Mouse (Mus musculus) heart, embryonic 16.5 days (tissue): ENCODE data around the gene Echs1. TPM values are rescaled to one million over a fixed set of nuclear protein-coding genes. Genes with fewer than 3 reads are reported as not detected.

Source experiments
- ATAC-seq: fragments of 200-750 bp; cut with Nextera tagmentation; replicated peaks from 2 replicates; pipeline ENCODE4 v1.8.0; 2017; ENCODE audit warnings: moderate number of reproducible peaks; ENCODE audit not compliant: insufficient read depth, low FRiP score; ENCODE audit errors: extremely low read depth
- H3K27ac ChIP-seq: fragments of 300-500 bp; sonication (generic); 2 replicates; pipeline ENCODE4 v1.5.1; 2014; ENCODE audit warnings: mild to moderate bottlenecking, low read length, control low read depth, moderate library complexity
- H3K27me3 ChIP-seq: fragments of 300-500 bp; sonication (generic); 2 replicates; pipeline ENCODE4 v1.6.1; 2014; ENCODE audit warnings: low read length, mixed read lengths; ENCODE audit not compliant: control insufficient read depth, insufficient read depth
- H3K36me3 ChIP-seq: fragments of 300-500 bp; sonication (generic); 2 replicates; pipeline ENCODE4 v1.6.1; 2014; ENCODE audit not compliant: control insufficient read depth, insufficient read depth
- H3K4me1 ChIP-seq: fragments of 300-500 bp; sonication (generic); 2 replicates; pipeline ENCODE4 v1.6.1; 2014; ENCODE audit warnings: low read length, mixed read lengths; ENCODE audit not compliant: control insufficient read depth, insufficient read depth
- H3K4me2 ChIP-seq: fragments of 300-500 bp; sonication (generic); 2 replicates; pipeline ENCODE4 v1.6.1; 2014; ENCODE audit warnings: low read depth, mild to moderate bottlenecking, control low read depth, low read length
- H3K4me3 ChIP-seq: fragments of 300-500 bp; sonication (generic); 2 replicates; pipeline ENCODE4 v1.5.1; 2014; ENCODE audit warnings: mild to moderate bottlenecking, control low read depth, low read length
- H3K9ac ChIP-seq: fragments of 300-500 bp; sonication (generic); 2 replicates; pipeline ENCODE4 v1.6.1; 2014; ENCODE audit warnings: low read length, control low read depth
- H3K9me3 ChIP-seq: fragments of 300-500 bp; sonication (generic); replicated peaks from 2 replicates; pipeline ENCODE4 v1.6.1; 2016; ENCODE audit warnings: low read length; ENCODE audit not compliant: control insufficient read depth
- WGBS: fragments of 180-500 bp; shearing (Covaris S2); extraction: QIAGEN DNeasy Blood & Tissue Kit; methylation state at CpG from one replicate; pipeline ENCODE4 v1.1.7; 2014; 5-methylcytosine and 5-hydroxymethylcytosine counted together
- polyA plus RNA-seq: library from polyadenylated mRNA; unstranded; fragments of >200 nt; fragmentation: Nextera tagmentation; extraction: Ambion mirVana; gene quantifications from 2 replicates; pipeline ENCODE4 v1.2.1, GENCODE M21; 2015

Gene Echs1
- polyA plus RNA-seq, 1 experiment from 2014 or later: 266 TPM

- no peak overlapping the region for H3K4me3 ChIP-seq
- H3K27ac ChIP-seq: no peak overlapping the region
- WGBS: 80% methylated on average over 1 of the region's 1 CpGs
- H3K4me2 ChIP-seq: no peak overlapping the region
- no peak for ATAC-seq
- H3K27me3 ChIP-seq: no peaks in the 10 kb centered on the region
- H3K36me3 ChIP-seq: no peaks in the 10 kb centered on the region
- H3K9me3 ChIP-seq: no peaks in the 10 kb centered on the region
- peaks cover 5% of the 10 kb centered on the region for H3K4me1 ChIP-seq
- H3K9ac ChIP-seq: no peak overlapping the region
Observed at GRCm38 (mm10) chr7:140124382-140124781, 8.1 kb upstream of the Echs1 start.

- WGBS: 20% methylated on average over 4 of the region's 4 CpGs
Observed at GRCm38 (mm10) chr7:140122765-140123164, 6.5 kb upstream of the Echs1 start.

GRCm38 (mm10) chr7:140121338-140121910 is 5.1 kb upstream of the Echs1 start:
- Histone ChIP-seq H3K9me3 (no peaks in the 10 kb centered on the region), H3K4me3 (no peak overlapping the region), H3K27ac (no peak overlapping the region), H3K9ac (no peak overlapping the region), H3K4me2 (no peak overlapping the region), H3K36me3 (no peaks in the 10 kb centered on the region), H3K27me3 (no peaks in the 10 kb centered on the region), H3K4me1 (peaks cover 4% of the 10 kb centered on the region; the same call in 1 of the 2 replicates)
- 58% methylated on average over 11 of the region's 13 CpGs for WGBS
- no peak for ATAC-seq

More at GRCm38 (mm10) chr7:140122765-140123164, 6.5 kb upstream of the Echs1 start:
- no peak overlapping the region for H3K4me3 ChIP-seq
- H3K4me2 ChIP-seq: no peak overlapping the region
- H3K27ac ChIP-seq: no peak overlapping the region
- H3K27me3 ChIP-seq: no peaks in the 10 kb centered on the region
- no peak for ATAC-seq
- H3K9me3 ChIP-seq: no peaks in the 10 kb centered on the region
- no peaks in the 10 kb centered on the region for H3K36me3 ChIP-seq
- H3K4me1 ChIP-seq: peaks cover 5% of the 10 kb centered on the region
- H3K9ac ChIP-seq: no peak overlapping the region

GRCm38 (mm10) chr7:140120484-140120883 is 4.2 kb upstream of the Echs1 start:
- H3K9me3 ChIP-seq: no peaks in the 10 kb centered on the region
- H3K4me2 ChIP-seq: no peak overlapping the region
- ATAC-seq: no peak
- H3K9ac ChIP-seq: no peak overlapping the region
- H3K4me1 ChIP-seq: 0 out of 2 replicates have a peak, but pooled peaks cover under 1% of the 10 kb centered on the region
- H3K27ac ChIP-seq: no peak overlapping the region
- no peaks in the 10 kb centered on the region for H3K27me3 ChIP-seq
- no peaks in the 10 kb centered on the region for H3K36me3 ChIP-seq
- 84% methylated on average over 2 of the region's 2 CpGs for WGBS
- no peak overlapping the region for H3K4me3 ChIP-seq

- H3K9me3 ChIP-seq: no peaks in the 10 kb centered on the region
- 1% methylated on average over 23 of the region's 23 CpGs for WGBS
- H3K4me3 ChIP-seq: peak within 1 kb of the TSS; percentile 75
- 0 out of 2 replicates have a peak, but pooled peaks cover 3% of the 10 kb centered on the region for H3K4me1 ChIP-seq
- H3K36me3 ChIP-seq: peaks cover 14% of the 10 kb centered on the region
- ATAC-seq: peak; percentile 80
- H3K27ac ChIP-seq: peak within 1 kb of the TSS; percentile 94
- no peaks in the 10 kb centered on the region for H3K27me3 ChIP-seq
- peak within 1 kb of the TSS; percentile 90 for H3K9ac ChIP-seq
- H3K4me2 ChIP-seq: peak within 1 kb of the TSS; percentile 80
Observed at GRCm38 (mm10) chr7:140115583-140116328, 520 bp downstream of the Echs1 start, which contains the start of gene Paox. Paox (plus strand) TSS chr7:140115799.

- no peak for ATAC-seq
- Histone ChIP-seq H3K36me3 (peaks cover 52% of the 10 kb centered on the region), H3K27ac (no peak overlapping the region), H3K9ac (no peak overlapping the region), H3K27me3 (no peaks in the 10 kb centered on the region), H3K4me2 (no peak overlapping the region), H3K9me3 (no peaks in the 10 kb centered on the region), H3K4me3 (no peak overlapping the region), H3K4me1 (0 out of 2 replicates have a peak, but pooled peaks cover 3% of the 10 kb centered on the region)
- 65% methylated on average over 3 of the region's 3 CpGs for WGBS
Observed at GRCm38 (mm10) chr7:140111943-140112342, 4.3 kb downstream of the Echs1 start.

GRCm38 (mm10) chr7:140104009-140104408 is 12.3 kb downstream of the Echs1 start:
- ATAC-seq: no peak
- WGBS: 77% methylated on average over 4 of the region's 4 CpGs
- peaks cover 37% of the 10 kb centered on the region for H3K36me3 ChIP-seq

GRCm38 (mm10) chr7:140101993-140102860 is 14.0 kb downstream of the Echs1 start, which contains the start of gene Fuom:
Fuom (minus strand) TSS chr7:140102441.
- WGBS: 2% methylated on average over 30 of the region's 30 CpGs
- H3K4me2 ChIP-seq: peak within 1 kb of the TSS; percentile 74
- H3K9me3 ChIP-seq: no peaks in the 10 kb centered on the region
- peaks cover 13% of the 10 kb centered on the region for H3K4me1 ChIP-seq
- H3K27me3 ChIP-seq: no peaks in the 10 kb centered on the region
- H3K9ac ChIP-seq: peak within 1 kb of the TSS; percentile 80
- H3K36me3 ChIP-seq: peaks cover 20% of the 10 kb centered on the region
- peak within 1 kb of the TSS; percentile 94 for H3K27ac ChIP-seq
- peak within 1 kb of the TSS; percentile 56 for H3K4me3 ChIP-seq
- ATAC-seq: peak; percentile 95

More at GRCm38 (mm10) chr7:140104009-140104408, 12.3 kb downstream of the Echs1 start:
- no peak overlapping the region for H3K4me2 ChIP-seq
- H3K9ac ChIP-seq: no peak overlapping the region
- H3K9me3 ChIP-seq: no peaks in the 10 kb centered on the region
- no peaks in the 10 kb centered on the region for H3K27me3 ChIP-seq
- no peak overlapping the region for H3K27ac ChIP-seq
- peaks cover 13% of the 10 kb centered on the region for H3K4me1 ChIP-seq
- H3K4me3 ChIP-seq: no peak overlapping the region
